Mouse (Mus musculus): ENCODE measurements around the gene Itpkb.

GRCm38 (mm10) chr1:180464357-180464756 lies 134.1 kb downstream of the Itpkb start:
- TF ChIP-seq CTCF (IDR thresholded peaks at IDR 0.05) (no peak), EP300 (IDR thresholded peaks at IDR 0.05) (no peak)

All from lung, postnatal 0 days (tissue).